Mouse (Mus musculus) liver, postnatal 0 days (tissue): ENCODE measurements around the gene Socs2.

Source experiments
- CTCF ChIP-seq: sonication (generic); IDR thresholded peaks from 2 replicates; pipeline ENCODE4 v1.5.1; 2016; ENCODE audit warnings: antibody characterized with exemption, low read depth
- EP300 ChIP-seq: IDR thresholded peaks from 2 replicates; pipeline ENCODE4 v1.6.1; 2016; ENCODE audit warnings: antibody characterized with exemption, low read depth, mild to moderate bottlenecking

DNA sequence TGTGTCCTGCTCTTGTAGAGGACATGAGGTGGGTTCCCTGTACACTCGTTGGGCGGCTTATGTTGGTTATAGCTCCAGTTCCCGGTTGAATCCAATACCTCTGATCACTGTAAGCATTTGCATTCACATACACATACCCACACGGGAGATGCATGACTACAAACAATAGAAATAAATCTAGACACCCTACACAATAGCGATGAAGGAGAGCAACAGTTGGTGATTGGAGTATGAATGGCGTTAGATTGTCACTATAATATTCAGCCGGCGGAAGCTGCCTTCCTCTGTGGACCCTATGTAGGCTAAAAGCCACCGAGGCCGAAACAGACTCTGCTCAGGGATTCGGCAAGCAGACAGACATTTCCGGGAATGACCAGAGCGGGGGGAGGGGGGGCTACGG, 48.8 kb downstream of the Socs2 start:
- TF ChIP-seq CTCF (no peak), EP300 (no peak)
